ENCODE assay signal across 9 mouse cellular contexts in genomic region chr2:61138625-61138997, GRCm38 (mm10).
DNase-seq lines count a peak whose midpoint lies in the region; ATAC-seq and TF ChIP-seq lines count a peak whose summit lies in the region.
"Had no signal": no experiment of that assay in that cellular context is flagged by ENCODE, and none has a peak within 500 bp of the region (broad histone marks: within the 10 kb centered on the region; RNA-seq: fewer than 3 reads in every experiment).

No protein-coding gene starts in this region.

- H3K9ac ChIP-seq in forebrain, embryonic 13.5 days: no peak overlapping the region
- no peak overlapping the region for H3K9ac ChIP-seq in forebrain, embryonic 12.5 days
- H3K9ac ChIP-seq in neural tube, embryonic 15.5 days (replicated peaks): no peak overlapping the region
- H3K9ac ChIP-seq in intestine, embryonic 16.5 days (ENCODE audit: low read depth, low read length): no peak overlapping the region
- H3K9ac ChIP-seq: neural tube, embryonic 12.5 days had no signal

- WGBS in forebrain, embryonic 13.5 days: 57% methylated on average over 3 of the region's 3 CpGs
- 57% methylated on average over 3 of the region's 3 CpGs for WGBS in forebrain, embryonic 12.5 days
- 59% methylated on average over 3 of the region's 3 CpGs for WGBS in neural tube, embryonic 15.5 days
- 38% methylated on average over 3 of the region's 3 CpGs for WGBS in intestine, embryonic 16.5 days
- 43% methylated on average over 3 of the region's 3 CpGs for WGBS in small intestine, adult 2 months

- peak overlapping the region; percentile 14; the same call in 1 of the 2 replicates for H3K27ac ChIP-seq in forebrain, embryonic 13.5 days
- no peak overlapping the region for H3K27ac ChIP-seq in forebrain, embryonic 12.5 days
- no peak overlapping the region; the same call in 1 of the 2 replicates for H3K27ac ChIP-seq in neural tube, embryonic 15.5 days (replicated peaks)
- peak overlapping the region; percentile 65 for H3K27ac ChIP-seq in intestine, embryonic 16.5 days (ENCODE audit: low read length)
- peak overlapping the region; percentile 88 for H3K27ac ChIP-seq in small intestine, adult 2 months (ENCODE audit: insufficient read depth, low read depth, low read length)
- H3K27ac ChIP-seq: neural tube, embryonic 12.5 days had no signal

- H3K36me3 ChIP-seq in forebrain, embryonic 13.5 days (ENCODE audit: poor library complexity, severe bottlenecking): no peaks in the 10 kb centered on the region
- no peaks in the 10 kb centered on the region for H3K36me3 ChIP-seq in forebrain, embryonic 12.5 days (replicated peaks)
- no peaks in the 10 kb centered on the region for H3K36me3 ChIP-seq in neural tube, embryonic 15.5 days
- H3K36me3 ChIP-seq in intestine, embryonic 16.5 days (ENCODE audit: control insufficient read depth, insufficient read depth, low read length): no peaks in the 10 kb centered on the region
- H3K36me3 ChIP-seq in small intestine, adult 2 months (ENCODE audit: control insufficient read depth, insufficient read depth, low read length): no peaks in the 10 kb centered on the region
- H3K36me3 ChIP-seq: neural tube, embryonic 12.5 days had no signal

- no peaks in the 10 kb centered on the region for H3K27me3 ChIP-seq in forebrain, embryonic 13.5 days
- H3K27me3 ChIP-seq in forebrain, embryonic 12.5 days: no peaks in the 10 kb centered on the region
- H3K27me3 ChIP-seq in neural tube, embryonic 15.5 days (replicated peaks): no peaks in the 10 kb centered on the region
- no peaks in the 10 kb centered on the region for H3K27me3 ChIP-seq in intestine, embryonic 16.5 days (replicated peaks; ENCODE audit: control insufficient read depth, insufficient read depth, low read length)
- no peaks in the 10 kb centered on the region for H3K27me3 ChIP-seq in small intestine, adult 2 months (ENCODE audit: control insufficient read depth, insufficient read depth, low read length)
- H3K27me3 ChIP-seq: neural tube, embryonic 12.5 days had no signal

- H3K4me1 ChIP-seq in forebrain, embryonic 13.5 days: no peaks in the 10 kb centered on the region
- no peaks in the 10 kb centered on the region for H3K4me1 ChIP-seq in forebrain, embryonic 12.5 days
- H3K4me1 ChIP-seq in neural tube, embryonic 15.5 days: no peaks in the 10 kb centered on the region
- peaks cover 11% of the 10 kb centered on the region for H3K4me1 ChIP-seq in intestine, embryonic 16.5 days (ENCODE audit: control insufficient read depth, insufficient read depth, low read length)
- H3K4me1 ChIP-seq in small intestine, adult 2 months (ENCODE audit: control insufficient read depth, insufficient read depth, insufficient read length, low read length): no peaks in the 10 kb centered on the region
- H3K4me1 ChIP-seq: neural tube, embryonic 12.5 days had no signal

- ATAC-seq in forebrain, embryonic 13.5 days: no peak
- ATAC-seq in forebrain, embryonic 12.5 days (ENCODE audit: low FRiP score): no peak
- ATAC-seq in neural tube, embryonic 15.5 days (ENCODE audit: low FRiP score): no peak
- no peak; the same call in 1 of the 2 replicates for ATAC-seq in intestine, embryonic 16.5 days

- H3K4me2 ChIP-seq in forebrain, embryonic 13.5 days: no peak overlapping the region
- H3K4me2 ChIP-seq in forebrain, embryonic 12.5 days: no peak overlapping the region
- no peak overlapping the region for H3K4me2 ChIP-seq in neural tube, embryonic 15.5 days
- no peak overlapping the region for H3K4me2 ChIP-seq in intestine, embryonic 16.5 days (ENCODE audit: low read depth, low read length)
- H3K4me2 ChIP-seq: neural tube, embryonic 12.5 days had no signal

- DNase-seq in neural tube, embryonic 10.5 days (ENCODE audit: extremely low spot score, low spot score): peak; percentile 20
- no peak for DNase-seq in thymus, postnatal 25 days
- DNase-seq in cerebellum, adult 8-10 months: no peak

- no peak for TF ChIP-seq POLR2A in small intestine, adult 2 months (IDR thresholded peaks at IDR 0.05; ENCODE audit: low read depth, low read length)

- no peak for TF ChIP-seq CTCF in small intestine, adult 2 months (IDR thresholded peaks at IDR 0.05; ENCODE audit: extremely low read depth, insufficient read length, insufficient replicate concordance, low read depth, low read length)

- H3K9me3 ChIP-seq in forebrain, embryonic 13.5 days (replicated peaks): no peaks in the 10 kb centered on the region
- H3K9me3 ChIP-seq in forebrain, embryonic 12.5 days: no peaks in the 10 kb centered on the region
- H3K9me3 ChIP-seq in neural tube, embryonic 15.5 days (replicated peaks): no peaks in the 10 kb centered on the region
- H3K9me3 ChIP-seq in intestine, embryonic 16.5 days (ENCODE audit: control insufficient read depth, low read length): no peaks in the 10 kb centered on the region
- H3K9me3 ChIP-seq: neural tube, embryonic 12.5 days had no signal

- H3K4me3 ChIP-seq in forebrain, embryonic 13.5 days: no peak overlapping the region
- H3K4me3 ChIP-seq in forebrain, embryonic 12.5 days (replicated peaks): no peak overlapping the region
- H3K4me3 ChIP-seq in neural tube, embryonic 15.5 days (replicated peaks): no peak overlapping the region
- no peak overlapping the region for H3K4me3 ChIP-seq in intestine, embryonic 16.5 days (ENCODE audit: low read length)
- no peak overlapping the region for H3K4me3 ChIP-seq in small intestine, adult 2 months (ENCODE audit: low read depth, low read length)
- H3K4me3 ChIP-seq: neural tube, embryonic 12.5 days had no signal

Comparison
In these comparisons a context has a peak if more than half of its experiments do, and no peak if none do; other contexts are left out.
1. H3K27ac ChIP-seq: peak in forebrain, embryonic 13.5 days (single experiment), intestine, embryonic 16.5 days (single experiment) and small intestine, adult 2 months (single experiment); none in forebrain, embryonic 12.5 days (single experiment) and neural tube, embryonic 15.5 days (single experiment).